Comparison of ENCODE assay signal across 18 mouse cellular contexts in genomic region chr11:49806218-49806617, GRCm38 (mm10).
"Had no signal": no experiment of that assay in that cellular context is flagged by ENCODE, and none has a peak within 500 bp of the region (broad histone marks: within the 10 kb centered on the region; RNA-seq: fewer than 3 reads in every experiment).

No protein-coding gene starts in this region.

- ATAC-seq: liver, postnatal 0 days; lung, postnatal 0 days; midbrain, embryonic 16.5 days had no signal

- DNase-seq: liver, postnatal 0 days; lung, adult 2 months; lung, postnatal 14 days; lung, postnatal 4 days; midbrain, embryonic 14.5 days; retina, postnatal 1 day; right cerebral cortex, adult 18-20 months; thymus, adult 18-20 months; thymus, postnatal 14 days; thymus, postnatal 36 days had no signal

- H3K4me3 ChIP-seq: lung, embryonic 15.5 days; midbrain, embryonic 10.5 days; midbrain, embryonic 12.5 days; myocyte; neural tube, embryonic 13.5 days; neural tube, embryonic 15.5 days had no signal

- H3K27ac ChIP-seq: lung, embryonic 15.5 days; midbrain, embryonic 10.5 days; midbrain, embryonic 12.5 days; neural tube, embryonic 13.5 days; neural tube, embryonic 15.5 days had no signal

- H3K27me3 ChIP-seq: lung, embryonic 15.5 days; midbrain, embryonic 12.5 days; neural tube, embryonic 13.5 days; neural tube, embryonic 15.5 days had no signal

- H3K9ac ChIP-seq: liver, postnatal 0 days; lung, embryonic 15.5 days; midbrain, embryonic 12.5 days; neural tube, embryonic 13.5 days; neural tube, embryonic 15.5 days had no signal

- H3K36me3 ChIP-seq: midbrain, embryonic 12.5 days; neural tube, embryonic 13.5 days had no signal

- H3K9me3 ChIP-seq: lung, embryonic 15.5 days; midbrain, embryonic 10.5 days; midbrain, embryonic 12.5 days; neural tube, embryonic 13.5 days; neural tube, embryonic 15.5 days had no signal

- H3K4me1 ChIP-seq: midbrain, embryonic 10.5 days; midbrain, embryonic 12.5 days had no signal

- H3K4me2 ChIP-seq: lung, embryonic 15.5 days; midbrain, embryonic 12.5 days; neural tube, embryonic 13.5 days; neural tube, embryonic 15.5 days had no signal
